In the genomic region with DNA sequence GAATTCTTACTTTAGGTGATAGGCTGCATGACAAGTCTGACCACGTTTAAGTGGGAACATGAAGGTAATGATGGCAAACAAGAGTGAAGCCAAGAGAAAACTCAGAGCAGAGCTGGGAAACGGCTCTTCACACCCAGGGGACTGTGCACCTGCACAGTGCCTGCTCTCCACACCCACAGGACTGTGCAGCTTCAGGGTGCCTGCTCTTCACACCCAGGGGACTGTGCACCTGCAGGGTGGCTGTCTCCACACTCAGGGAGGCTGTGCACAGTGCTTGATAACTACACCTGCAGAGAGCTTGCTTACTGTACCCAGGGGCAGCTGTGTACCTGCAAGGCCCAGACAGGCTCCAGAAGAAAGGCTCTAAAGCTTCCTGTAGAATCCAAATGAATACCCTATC, we compare ENCODE assay signal across 22 mouse cellular contexts.
DNase-seq lines count a peak whose midpoint lies in the region; ATAC-seq lines count a peak whose summit lies in the region.
"Had no signal": no experiment of that assay in that cellular context is flagged by ENCODE, and none has a peak within 500 bp of the region (broad histone marks: within the 10 kb centered on the region; RNA-seq: fewer than 3 reads in every experiment).

No protein-coding gene starts in this region.

- H3K4me2 ChIP-seq in lung, embryonic 15.5 days = no peak overlapping the region
- H3K4me2 ChIP-seq: forebrain, embryonic 13.5 days; heart, embryonic 13.5 days; hindbrain, embryonic 12.5 days had no signal

- no peaks in the 10 kb centered on the region for H3K4me1 ChIP-seq in lung, embryonic 15.5 days
- H3K4me1 ChIP-seq: heart, embryonic 13.5 days had no signal

- H3K27ac ChIP-seq in lung, embryonic 15.5 days = peak overlapping the region; percentile 51
- H3K27ac ChIP-seq: embryonic facial prominence, embryonic 10.5 days; forebrain, embryonic 13.5 days; gastrocnemius, adult 2 months; heart, embryonic 13.5 days; hindbrain, embryonic 12.5 days had no signal

- no peak for DNase-seq in lung, postnatal 4 days
- peak; percentile 54 to 58 for DNase-seq in spleen, postnatal 36 days (ENCODE audit: low spot score in 2 of 2)
- DNase-seq in spleen, postnatal 14 days (ENCODE audit: low spot score in 2 of 2) = no peak
- DNase-seq in thymus, postnatal 14 days = peak; percentile 52
- no peak for DNase-seq in layer of hippocampus, adult 8-10 months (ENCODE audit: low spot score in 2 of 2)
- DNase-seq in embryo, embryonic 11 days = no peak
- DNase-seq: adrenal gland, postnatal 25 days; cerebellum, adult 18-20 months; cerebellum, adult 9-11 months; cerebellum, postnatal 36 days; gastrocnemius, adult 2 months; gastrocnemius, postnatal 25 days; heart, postnatal 10 days; heart, postnatal 4 days had no signal

- 41% methylated on average over 2 of the region's 2 CpGs for WGBS in lung, embryonic 15.5 days

- H3K9me3 ChIP-seq in lung, embryonic 15.5 days = no peaks in the 10 kb centered on the region
- H3K9me3 ChIP-seq: embryonic facial prominence, embryonic 10.5 days; forebrain, embryonic 13.5 days; heart, embryonic 13.5 days had no signal

- no peaks in the 10 kb centered on the region for H3K27me3 ChIP-seq in lung, embryonic 15.5 days
- H3K27me3 ChIP-seq: CH12.LX; heart, embryonic 13.5 days had no signal

- H3K36me3 ChIP-seq in lung, embryonic 15.5 days = no peaks in the 10 kb centered on the region
- H3K36me3 ChIP-seq: embryonic facial prominence, embryonic 10.5 days; heart, embryonic 13.5 days; hindbrain, embryonic 12.5 days had no signal

- H3K9ac ChIP-seq in lung, embryonic 15.5 days = no peak overlapping the region
- H3K9ac ChIP-seq: forebrain, embryonic 13.5 days; heart, embryonic 13.5 days; hindbrain, embryonic 12.5 days had no signal

- no peak overlapping the region for H3K4me3 ChIP-seq in lung, embryonic 15.5 days
- H3K4me3 ChIP-seq: embryonic facial prominence, embryonic 10.5 days; forebrain, embryonic 13.5 days; gastrocnemius, adult 2 months; heart, embryonic 13.5 days; hindbrain, embryonic 12.5 days had no signal

- peak; percentile 31; the same call in 1 of the 2 replicates for ATAC-seq in lung, embryonic 15.5 days (ENCODE audit: borderline replicate concordance, extremely low read depth, low FRiP score, low TSS enrichment)
- ATAC-seq: activated CD4-positive, CD25-positive, alpha-beta regulatory T cell, adult 4 months; forebrain, embryonic 13.5 days; Patski had no signal

Comparison
In these comparisons a context has a peak if more than half of its experiments do, and no peak if none do; other contexts are left out.
1. DNase-seq: peak in spleen, postnatal 36 days (2 of 2) and thymus, postnatal 14 days (single experiment); none in lung, postnatal 4 days (0 of 2), spleen, postnatal 14 days (0 of 2), layer of hippocampus, adult 8-10 months (0 of 2) and embryo, embryonic 11 days (single experiment).